Mouse (Mus musculus) erythroblast, embryonic 14.5 days (primary cell): ENCODE measurements around the gene Grxcr1.

Experiments
- GATA1 ChIP-seq: IDR thresholded peaks from 2 replicates; pipeline ENCODE4 v1.6.1; 2012; ENCODE audit warnings: low read length, inconsistent platforms, mixed read lengths
- TAL1 ChIP-seq: IDR thresholded peaks from 3 replicates; pipeline ENCODE4 v1.6.1; 2012; ENCODE audit warnings: low read length, inconsistent platforms, mixed read lengths

GRCm38 (mm10) chr5:68128821-68129608 is 97.4 kb downstream of the Grxcr1 start:
- TF ChIP-seq GATA1 (no peak), TAL1 (no peak)
